Mouse (Mus musculus): ENCODE measurements around the gene Rhebl1.

Rhebl1 gene

DNA sequence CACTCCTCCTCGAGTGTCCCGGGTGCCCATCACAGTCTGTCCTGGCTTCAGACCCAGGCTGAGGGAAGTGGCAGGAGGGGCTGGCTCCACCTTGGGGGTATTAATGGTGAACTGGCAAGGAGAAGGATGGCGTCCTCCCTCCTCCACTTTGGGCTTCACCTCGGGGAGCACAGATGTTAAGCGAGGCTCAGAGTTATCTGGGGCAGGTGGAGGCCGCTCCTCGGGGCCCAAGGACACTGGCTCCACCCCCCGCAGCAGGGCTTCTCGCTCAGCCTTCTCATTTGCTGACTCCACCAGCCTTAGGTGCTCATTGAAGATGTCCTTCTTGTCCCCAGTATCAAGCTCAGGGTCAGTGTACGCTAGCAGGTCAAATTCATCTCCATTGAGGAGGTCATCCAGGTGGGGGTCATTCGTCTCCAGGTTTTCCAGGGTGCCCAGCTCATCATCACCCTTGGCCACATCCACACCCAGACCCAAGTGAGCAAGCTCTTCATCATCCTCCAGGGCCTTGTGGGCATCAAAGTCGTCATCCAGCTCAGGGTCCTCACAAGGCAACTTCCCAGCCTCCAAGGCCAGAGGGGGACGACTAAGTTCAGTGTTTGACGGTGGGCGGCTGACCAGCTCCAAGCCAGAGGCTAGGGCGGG, 44.3 kb downstream of the Rhebl1 start:
- DNase-seq (ENCODE audit: low read depth): no peak

DNA sequence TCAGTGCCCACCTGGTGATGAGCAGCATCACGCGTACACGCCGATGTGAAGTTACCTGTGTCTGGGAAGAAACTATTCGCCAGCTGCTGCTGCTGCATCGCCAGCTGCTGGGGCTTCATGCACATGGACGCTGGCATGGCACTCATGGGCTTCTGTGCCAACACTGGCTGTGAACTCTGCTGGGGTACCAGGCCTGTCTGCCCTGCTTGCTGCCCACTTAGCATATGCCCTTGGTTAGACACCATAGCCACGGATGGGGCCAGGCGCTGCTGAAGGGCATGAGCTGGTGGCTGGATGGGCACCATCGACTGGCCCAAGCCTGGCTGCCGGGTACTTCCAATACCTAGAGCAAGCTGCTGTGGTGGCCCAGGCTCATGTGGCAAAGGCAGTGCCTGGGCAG, 45.2 kb downstream of the Rhebl1 start:
- no peak for DNase-seq (ENCODE audit: low read depth)

- no peak for DNase-seq (ENCODE audit: low read depth)
These were observed 48.2 kb downstream of the Rhebl1 start for GRCm38 (mm10) chr15:98846140-98846539.

- no peak for DNase-seq (ENCODE audit: low read depth)
These were observed 49.2 kb downstream of the Rhebl1 start for GRCm38 (mm10) chr15:98845149-98845548.

GRCm38 (mm10) chr15:98843595-98844223, 50.6 kb downstream of the Rhebl1 start:
- no peak for DNase-seq (ENCODE audit: low read depth)

DNA sequence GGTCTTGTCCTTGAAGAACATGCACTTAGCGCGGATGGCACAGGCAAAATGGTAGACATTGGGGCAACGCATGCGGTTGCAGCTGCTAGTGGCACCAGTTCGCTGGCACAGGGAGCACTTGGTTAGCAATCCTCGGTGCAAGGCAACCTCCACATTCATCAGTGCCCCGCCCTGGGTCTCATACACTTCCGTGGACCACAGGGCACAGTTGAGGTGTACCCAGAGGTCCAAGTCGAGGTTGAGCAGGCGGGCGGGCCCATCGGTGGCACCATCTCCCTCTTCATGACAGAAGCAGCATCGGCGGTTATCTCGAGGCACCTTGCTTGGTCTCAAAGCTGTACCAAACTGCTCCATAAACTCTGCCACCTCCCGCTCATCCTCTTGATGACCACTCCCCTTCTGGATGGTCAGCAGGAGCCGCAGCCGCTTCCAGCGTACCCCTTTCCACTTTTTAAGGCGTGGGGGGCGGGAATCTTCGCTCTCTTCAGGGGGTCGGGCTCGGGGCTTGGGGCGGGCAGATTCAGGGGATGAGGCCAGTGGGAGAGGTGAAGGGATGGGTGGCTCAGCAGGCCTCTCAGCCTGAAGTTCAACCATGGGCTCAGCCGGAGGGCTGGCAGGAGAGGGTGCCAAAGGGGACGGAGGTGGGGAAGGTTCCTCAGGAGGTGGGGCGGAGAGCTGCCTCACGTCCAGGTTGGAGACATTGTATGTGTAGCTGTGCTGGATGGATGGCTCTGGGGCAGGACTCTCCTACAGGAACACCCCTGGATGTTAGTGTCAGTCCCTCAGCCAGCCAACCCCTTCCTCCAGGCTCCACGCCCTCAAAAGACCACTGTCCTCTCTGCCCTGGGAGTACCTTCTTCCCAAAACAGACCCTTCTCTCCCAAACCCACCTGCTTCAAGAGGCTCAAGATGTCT, 54.4 kb downstream of the Rhebl1 start:
- no peak for DNase-seq (ENCODE audit: low read depth)

GRCm38 (mm10) chr15:98839161-98839560, 55.2 kb downstream of the Rhebl1 start:
- DNase-seq (ENCODE audit: low read depth): no peak

DNA sequence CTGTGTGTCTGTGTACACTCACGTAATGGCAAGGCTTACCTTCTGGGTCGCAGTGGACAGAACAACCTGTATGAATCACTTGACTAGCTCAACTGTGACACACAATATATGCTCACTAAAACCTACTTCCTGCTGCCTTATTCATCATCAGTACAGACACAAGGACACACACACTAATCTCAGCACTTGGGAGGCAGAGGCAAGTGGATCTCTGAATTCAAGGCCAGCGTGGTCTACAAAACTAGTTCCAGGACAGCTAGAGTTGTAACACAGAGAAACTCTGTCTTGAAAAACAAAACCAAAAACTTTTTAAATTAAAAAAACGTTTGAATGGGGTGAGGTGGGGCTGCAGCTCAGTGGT, 56.6 kb downstream of the Rhebl1 start:
- DNase-seq (ENCODE audit: low read depth): no peak

DNA sequence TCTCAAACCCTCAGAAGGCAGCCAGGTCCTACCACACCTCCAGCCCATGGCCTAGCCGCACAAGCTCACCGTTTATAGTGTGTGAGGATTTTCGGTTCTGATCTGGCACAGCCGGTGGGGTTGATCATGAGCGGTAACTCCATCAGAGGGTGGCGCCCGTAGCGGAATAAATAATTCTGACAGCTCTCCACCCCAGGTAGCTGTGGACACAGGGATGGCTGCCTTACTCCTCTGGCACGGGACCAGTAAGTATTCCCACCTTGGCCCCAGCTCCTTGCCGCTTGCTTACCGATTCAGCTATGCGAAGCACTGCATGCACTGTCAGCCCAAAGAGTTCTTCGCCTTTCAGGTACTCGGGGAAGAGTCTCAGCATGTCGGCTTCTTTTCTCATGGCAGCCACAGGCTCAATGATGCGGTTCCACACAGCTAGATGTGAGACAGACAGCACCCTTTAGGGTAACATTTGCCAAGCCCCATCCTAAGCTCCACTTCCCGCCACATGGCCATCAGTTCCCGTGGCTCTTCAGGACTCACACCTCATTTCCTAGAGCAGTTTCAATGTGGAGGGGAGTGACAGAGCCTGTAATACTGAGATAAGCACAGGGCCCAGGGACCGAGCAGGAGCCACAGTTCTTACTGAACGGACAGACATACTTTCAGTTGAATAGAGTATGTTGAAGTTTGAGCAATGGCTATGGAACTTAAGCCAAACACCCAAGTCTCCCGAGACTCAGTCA, 57.2 kb downstream of the Rhebl1 start:
- no peak for DNase-seq (ENCODE audit: low read depth)

DNA sequence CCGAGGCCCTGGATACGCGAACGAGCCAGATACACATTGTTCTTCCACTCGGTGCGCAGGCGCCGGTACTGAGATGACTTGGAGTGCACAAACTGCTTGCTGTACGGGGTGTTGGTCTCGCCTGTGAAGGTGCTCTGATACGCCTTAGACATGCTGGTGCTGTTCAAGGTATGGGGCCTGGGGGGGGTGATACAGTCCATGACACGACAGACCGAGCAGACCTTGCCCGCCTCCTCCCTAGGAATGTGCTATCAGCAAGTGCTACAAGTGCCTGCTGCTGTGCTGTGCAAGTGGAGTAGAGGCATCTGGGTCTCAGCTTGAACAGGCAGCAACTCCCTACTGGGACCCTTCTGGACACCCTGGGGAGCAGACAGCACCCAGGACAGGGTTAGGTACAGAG, 59.0 kb downstream of the Rhebl1 start:
- no peak for DNase-seq (ENCODE audit: low read depth)

- no peak for DNase-seq (ENCODE audit: low read depth)
These were observed 60.3 kb downstream of the Rhebl1 start for GRCm38 (mm10) chr15:98834059-98834458.

DNA sequence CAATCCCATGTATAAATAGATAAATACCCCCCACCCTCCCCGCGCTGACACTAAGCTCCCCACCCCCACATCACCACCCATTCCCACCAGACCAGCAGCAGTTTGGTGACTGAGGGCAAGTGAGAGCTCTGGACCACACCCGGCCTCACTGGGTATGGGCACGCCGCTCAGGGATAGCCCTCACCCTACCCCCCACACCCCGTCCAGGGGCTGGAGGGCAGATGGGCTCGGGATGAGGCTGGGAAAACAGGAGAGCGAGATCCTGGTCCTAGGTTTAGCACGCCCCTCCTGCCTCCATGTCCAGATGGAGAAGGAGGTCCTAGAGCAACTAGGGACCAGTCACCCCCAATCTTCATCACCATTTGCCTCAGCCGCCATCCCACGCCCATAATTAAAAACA, 61.1 kb downstream of the Rhebl1 start:
- no peak for DNase-seq (ENCODE audit: low read depth)

- peak; percentile 81 for DNase-seq (ENCODE audit: low read depth)
These were observed 61.9 kb downstream of the Rhebl1 start for GRCm38 (mm10) chr15:98832161-98833058.

- DNase-seq (ENCODE audit: low read depth): no peak
These were observed 62.7 kb downstream of the Rhebl1 start for GRCm38 (mm10) chr15:98831684-98832035.

DNA sequence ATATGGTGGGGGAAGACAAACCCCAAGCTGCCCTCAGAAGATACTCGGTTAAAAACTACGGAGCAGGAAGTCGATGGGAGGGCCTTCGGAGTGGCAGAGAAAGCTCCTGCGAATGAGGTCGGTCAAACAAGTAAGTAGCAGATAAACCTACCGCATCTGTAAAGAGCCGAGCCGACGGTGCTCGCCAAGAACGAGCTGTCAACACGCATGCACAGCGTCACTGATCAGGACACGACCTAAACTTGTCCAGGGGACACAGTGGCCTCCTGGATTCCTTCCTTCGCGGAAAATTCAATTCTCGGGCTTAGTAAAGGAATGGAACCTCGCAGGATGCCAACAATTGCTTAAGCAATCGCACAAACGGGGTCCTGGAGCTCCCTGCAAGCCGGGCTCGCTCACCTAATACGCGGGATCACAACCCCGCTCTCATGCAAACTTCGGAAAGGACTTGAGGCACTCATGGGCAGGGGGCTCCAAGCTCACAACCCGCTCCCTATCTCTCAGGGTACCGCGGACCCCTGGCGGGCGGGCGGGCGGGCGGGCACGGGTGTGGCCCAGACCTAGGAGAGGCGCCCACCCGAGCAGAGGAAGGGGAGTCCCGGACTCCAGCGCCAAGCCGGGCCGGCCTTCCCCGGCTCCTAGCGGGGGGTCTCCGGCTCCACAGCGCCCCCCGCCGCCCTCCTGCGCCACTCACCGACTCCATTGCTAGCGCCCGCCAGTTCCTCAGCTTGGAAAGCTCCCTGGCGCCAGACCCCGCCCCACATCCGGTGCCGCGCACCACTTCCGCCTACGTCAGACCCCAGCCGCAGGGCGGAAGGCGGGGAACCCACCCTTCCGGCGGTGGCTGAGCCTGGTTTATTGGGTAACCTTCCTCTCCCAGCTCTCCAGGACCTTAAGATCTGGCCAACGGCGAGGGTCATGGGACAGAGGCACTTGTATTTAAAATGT, 63.3 kb downstream of the Rhebl1 start, which contains the start of gene Prkag1:
Prkag1 (minus strand) TSS at position 786 of the 948 bp plus-strand sequence.
- DNase-seq (ENCODE audit: low read depth): peak; percentile 97
